Comparison of ENCODE assay signal across 9 mouse cellular contexts in the genomic region with DNA sequence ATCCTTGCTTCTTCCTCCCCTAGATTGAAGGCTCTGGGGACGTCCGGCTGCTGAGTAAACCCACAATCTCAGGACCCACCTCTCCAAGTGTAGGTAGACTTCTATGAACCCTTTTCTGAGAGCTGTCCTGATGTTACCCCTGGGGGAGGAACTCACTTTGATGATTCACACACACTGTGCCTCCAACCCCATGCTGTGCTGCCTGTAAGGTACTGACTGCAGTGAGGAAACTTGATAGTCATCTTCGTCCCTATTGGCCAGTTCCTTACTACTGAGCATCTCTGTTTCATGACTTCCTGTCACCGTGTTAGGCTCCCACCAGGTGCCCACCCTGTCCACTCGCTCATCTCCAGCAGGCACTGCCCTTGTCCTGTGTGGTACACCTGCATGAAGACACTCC.
"Had no signal": no experiment of that assay in that cellular context is flagged by ENCODE, and none has a peak within 500 bp of the region (broad histone marks: within the 10 kb centered on the region; RNA-seq: fewer than 3 reads in every experiment).

No protein-coding gene starts in this region.

- ATAC-seq: lung, postnatal 0 days had no signal

- DNase-seq: kidney, postnatal 10 days; kidney, postnatal 4 days; lung, adult 2 months; lung, postnatal 4 days; right cerebral cortex, adult 18-20 months; right cerebral cortex, postnatal 25 days; thymus, postnatal 14 days had no signal

- H3K27me3 ChIP-seq: neural tube, embryonic 15.5 days had no signal
